Mouse (Mus musculus): ENCODE results near the gene Kif2c.
"Not testable (repeated sequence)": the region's sequence is repeated elsewhere in the genome, so short reads cannot be mapped to it uniquely, and the experiment has no call there.

The Kif2c gene

DNA sequence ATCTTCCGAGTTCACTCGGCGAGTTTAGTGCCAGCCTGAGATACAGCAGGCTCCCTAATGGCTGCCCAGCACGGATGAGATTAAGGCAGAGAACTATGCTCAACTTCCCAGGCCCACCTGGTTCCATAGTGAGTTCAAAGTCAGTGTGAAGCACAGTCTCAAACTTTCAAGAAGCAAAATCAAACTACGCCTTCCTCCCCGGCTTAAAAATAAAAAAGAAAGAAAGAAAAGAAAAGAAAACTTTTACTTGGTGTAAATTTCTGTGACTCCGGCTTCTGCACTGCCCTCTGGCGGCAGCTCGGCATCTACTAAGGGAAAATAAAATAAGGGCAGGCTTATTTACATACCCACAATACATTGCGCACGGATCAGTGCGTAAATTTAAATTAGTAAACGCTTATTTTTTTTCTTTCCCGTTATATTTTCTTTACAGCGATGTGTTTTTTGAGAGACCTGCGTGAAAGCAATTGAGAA is 7.0 kb upstream of the Kif2c start:
- intact Hi-C loops (cut with DNase I): no loop called here

- intact Hi-C loops (cut with DNase I): no loop called here
These were observed 6.5 kb upstream of the Kif2c start for GRCm38 (mm10) chr4:117188969-117189368.

- intact Hi-C loops (cut with DNase I): not testable (repeated sequence)
These were observed 289 bp upstream of the Kif2c start for GRCm38 (mm10) chr4:117182759-117183096.

GRCm38 (mm10) chr4:117169936-117170335 is 12.5 kb downstream of the Kif2c start:
- intact Hi-C loops (cut with DNase I): no loop called here

DNA sequence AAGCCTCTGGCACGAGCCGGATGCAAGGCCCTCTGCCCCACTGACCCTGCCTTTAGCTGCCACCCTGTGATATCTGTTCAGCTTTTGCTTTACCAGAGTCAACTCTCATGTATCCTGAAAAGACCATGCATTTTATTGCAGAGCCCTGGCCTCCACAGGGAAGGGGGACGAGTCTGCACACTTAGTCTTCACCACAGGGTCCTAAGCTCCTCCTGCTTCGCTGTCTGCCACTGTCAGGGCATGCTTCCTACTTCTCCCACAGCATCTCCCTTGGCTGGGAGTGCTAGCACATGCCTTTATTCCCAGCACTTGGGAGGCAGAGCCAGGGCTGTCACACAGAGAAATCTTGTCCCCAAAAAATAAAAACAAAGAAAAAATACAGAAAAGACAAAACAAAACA is 21.3 kb downstream of the Kif2c start:
- intact Hi-C loops (cut with DNase I): no loop called here

GRCm38 (mm10) chr4:117159666-117160065 is 22.8 kb downstream of the Kif2c start:
- intact Hi-C loops (cut with DNase I): no loop called here

GRCm38 (mm10) chr4:117156372-117156771 is 26.1 kb downstream of the Kif2c start:
- intact Hi-C loops (cut with DNase I): no loop called here

- intact Hi-C loops (cut with DNase I): no loop called here
These were observed 26.6 kb downstream of the Kif2c start, which contains the start of gene Rps8 for GRCm38 (mm10) chr4:117155792-117156355. TSS of gene Rps8 (minus strand) at chr4:117156243.

DNA sequence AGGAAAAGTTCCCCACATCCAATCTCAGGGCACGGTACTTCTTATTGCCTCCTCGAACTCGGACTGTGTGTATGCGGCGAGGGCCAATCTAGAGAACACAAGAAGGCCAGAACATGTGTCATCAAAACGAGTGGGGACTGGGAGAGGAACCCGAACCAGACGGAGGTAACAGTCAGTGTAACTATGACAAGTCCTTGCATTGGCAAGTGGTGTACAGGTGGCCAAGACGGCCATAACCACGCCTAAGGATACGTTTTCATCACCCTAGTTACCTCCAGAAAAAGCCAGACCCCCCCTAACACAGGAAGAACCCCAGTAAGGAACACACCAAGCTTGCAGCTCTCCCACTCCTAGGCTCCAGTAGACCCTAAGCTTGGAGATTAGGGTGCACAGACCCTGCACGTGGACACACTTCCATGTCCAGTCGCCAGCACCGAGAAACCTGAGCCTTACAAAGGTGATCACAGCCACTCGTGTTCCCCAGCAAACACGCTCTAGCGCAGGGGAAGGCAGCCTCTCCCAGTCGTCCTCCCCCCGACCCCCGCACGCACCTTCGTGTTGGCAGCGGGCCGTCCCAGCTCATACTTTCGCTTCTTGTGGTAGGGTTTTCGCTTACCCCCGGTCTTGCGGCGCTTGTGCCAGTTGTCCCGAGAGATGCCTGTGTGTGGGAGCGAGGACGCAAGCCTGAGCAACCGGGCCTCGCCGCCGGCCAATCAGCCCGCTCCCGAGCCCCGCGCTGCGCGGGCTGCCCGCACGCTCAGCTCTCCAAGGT is 27.2 kb downstream of the Kif2c start:
- intact Hi-C loops (cut with DNase I): no loop called here

- intact Hi-C loops (cut with DNase I): no loop called here
These were observed 29.7 kb downstream of the Kif2c start for GRCm38 (mm10) chr4:117152714-117153113.

- intact Hi-C loops (cut with DNase I): no loop called here
These were observed 31.0 kb downstream of the Kif2c start for GRCm38 (mm10) chr4:117151416-117151815.

GRCm38 (mm10) chr4:117150212-117150733 is 32.2 kb downstream of the Kif2c start:
- intact Hi-C loops (cut with DNase I): no loop called here

DNA sequence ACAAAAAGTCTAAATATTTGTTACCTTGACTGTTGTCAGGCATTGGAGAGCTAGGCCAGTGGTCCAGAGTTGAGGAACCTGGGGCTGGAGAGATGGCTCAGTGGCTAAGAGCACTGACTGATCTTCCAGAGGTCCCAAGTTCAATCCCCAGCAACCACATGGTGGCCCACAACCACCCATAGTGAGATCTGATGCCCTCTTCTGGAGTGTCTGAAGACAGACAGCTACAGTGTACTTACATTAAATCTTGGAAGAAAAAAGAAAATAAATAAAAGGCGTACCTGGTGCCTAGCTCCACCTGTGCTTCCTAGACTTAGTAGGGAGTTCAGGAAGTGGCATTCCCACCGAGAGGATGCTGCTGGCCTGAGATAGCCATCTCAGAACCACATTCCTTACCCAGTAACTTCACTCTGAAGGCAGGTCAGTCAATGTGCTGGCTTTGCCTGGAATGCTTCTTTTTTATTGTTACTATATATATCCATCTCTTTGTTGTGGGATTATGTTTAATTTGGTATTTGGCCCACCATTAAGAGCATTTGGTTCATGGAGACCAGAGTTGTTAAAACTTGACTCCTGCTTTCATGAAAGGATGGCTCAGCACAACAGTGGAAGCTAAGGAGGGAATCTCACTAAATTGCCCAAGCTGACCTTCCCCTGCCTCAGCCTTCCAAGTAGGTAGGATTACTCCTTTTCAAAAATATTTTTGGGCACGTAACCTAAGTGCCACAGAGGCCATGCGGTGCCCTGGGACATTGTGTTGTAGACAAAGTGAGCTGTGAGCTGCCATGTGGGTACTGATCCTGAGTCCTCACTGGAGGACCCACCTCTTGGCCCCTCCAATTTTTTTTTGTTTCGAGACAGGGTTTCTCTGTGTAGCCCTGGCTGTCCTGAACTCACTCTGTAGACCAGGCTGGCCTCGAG is 32.9 kb downstream of the Kif2c start:
- intact Hi-C loops (cut with DNase I): no loop called here

DNA sequence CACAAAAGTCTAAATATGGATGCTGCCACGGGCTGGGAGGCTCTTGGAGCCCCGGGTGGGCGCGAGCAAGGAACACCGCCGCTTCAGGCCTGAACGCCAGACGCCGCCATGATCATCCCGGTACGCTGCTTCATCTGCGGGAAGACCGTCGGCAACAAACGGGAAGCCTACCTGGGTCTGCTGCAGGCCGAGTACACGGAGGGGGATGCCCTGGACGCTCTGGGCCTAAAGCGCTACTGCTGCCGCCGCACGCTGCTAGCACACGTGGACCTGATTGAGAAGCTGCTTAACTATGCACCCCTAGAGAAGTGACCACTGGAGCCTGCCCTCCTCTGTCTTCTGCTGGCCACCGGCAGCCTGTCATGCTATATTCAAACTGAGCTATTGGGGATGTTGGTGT is 33.6 kb downstream of the Kif2c start:
- intact Hi-C loops (cut with DNase I): no loop called here

- intact Hi-C loops (cut with DNase I): no loop called here
These were observed 34.3 kb downstream of the Kif2c start for GRCm38 (mm10) chr4:117148047-117148713.

- intact Hi-C loops (cut with DNase I): no loop called here
These were observed 36.3 kb downstream of the Kif2c start for GRCm38 (mm10) chr4:117146176-117146575.

DNA sequence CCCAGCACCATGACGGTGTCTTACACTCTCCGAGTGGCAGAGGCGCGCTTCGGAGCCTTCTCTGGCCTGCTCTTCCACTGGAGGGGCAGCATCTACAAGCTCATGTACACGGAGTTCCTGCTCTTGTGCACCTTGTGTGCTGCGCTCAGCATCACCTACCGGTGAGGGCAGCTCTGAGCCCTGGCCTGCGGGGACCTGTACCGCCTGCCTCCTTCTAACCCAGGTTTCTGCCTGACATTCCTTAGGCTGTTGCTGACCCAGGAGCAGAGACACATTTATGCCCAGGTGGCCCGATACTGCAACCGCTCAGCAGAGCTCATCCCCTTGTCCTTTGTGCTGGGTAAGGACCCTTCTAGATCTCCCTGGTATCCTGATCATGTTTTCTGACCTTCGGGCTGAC is 37.2 kb downstream of the Kif2c start:
- intact Hi-C loops (cut with DNase I): no loop called here

DNA sequence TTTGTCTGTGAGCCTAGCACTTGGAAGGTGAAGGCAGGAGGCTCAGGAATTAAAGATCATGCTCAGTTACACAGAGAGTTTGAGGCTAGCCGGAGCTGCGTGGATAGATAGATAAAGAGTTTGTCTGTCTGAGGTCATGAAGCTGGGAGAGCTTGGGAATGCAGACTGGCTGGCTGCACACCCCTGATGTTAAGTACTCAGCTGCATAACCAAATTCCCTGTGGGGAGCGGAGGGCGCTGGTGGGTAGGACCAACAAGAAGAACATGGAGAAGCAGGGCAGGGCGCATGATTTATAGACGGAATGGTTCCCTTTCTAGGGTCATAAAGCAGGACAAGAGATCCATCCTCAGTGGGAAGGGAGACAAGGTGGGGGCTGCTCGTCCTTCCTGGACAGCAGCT is 39.4 kb downstream of the Kif2c start:
- intact Hi-C loops (cut with DNase I): loop anchor here (5.0 kb wide), 3 partner anchors 41 to 316 kb away; no protein-coding TSS in a partner anchor

- intact Hi-C loops (cut with DNase I): loop anchor here (5.0 kb wide), 3 partner anchors 38 to 313 kb away; no protein-coding TSS in a partner anchor
These were observed 41.8 kb downstream of the Kif2c start for GRCm38 (mm10) chr4:117140613-117141012.

- intact Hi-C loops (cut with DNase I): no loop called here
These were observed 43.2 kb downstream of the Kif2c start for GRCm38 (mm10) chr4:117139217-117139612.

All from adrenal gland (tissue).